Mouse (Mus musculus) forebrain, embryonic 13.5 days (tissue): ENCODE measurements around the gene Cenpi. TPM values are rescaled to one million over a fixed set of nuclear protein-coding genes. Genes with fewer than 3 reads are reported as not detected.

Experiments
- ATAC-seq: fragments of 200-750 bp; cut with Nextera tagmentation; 2 replicates; pipeline ENCODE4 v1.8.0; 2017
- H3K27ac ChIP-seq: fragments of 300-500 bp; sonication (generic); 2 replicates; pipeline ENCODE4 v1.5.1; 2015; ENCODE audit warnings: inconsistent platforms, mild to moderate bottlenecking, moderate library complexity
- H3K27me3 ChIP-seq: fragments of 300-500 bp; sonication (generic); 2 replicates; pipeline ENCODE4 v1.6.1; 2015; ENCODE audit warnings: mild to moderate bottlenecking, inconsistent platforms
- H3K36me3 ChIP-seq: fragments of 300-500 bp; sonication (generic); 2 replicates; pipeline ENCODE4 v1.6.1; 2015; ENCODE audit warnings: mild to moderate bottlenecking, inconsistent platforms; ENCODE audit not compliant: poor library complexity, severe bottlenecking
- H3K4me1 ChIP-seq: fragments of 300-500 bp; sonication (generic); 2 replicates; pipeline ENCODE4 v1.6.1; 2015; ENCODE audit warnings: inconsistent platforms
- H3K4me2 ChIP-seq: fragments of 300-500 bp; sonication (generic); 2 replicates; pipeline ENCODE4 v1.6.1; 2015; ENCODE audit warnings: inconsistent platforms, mild to moderate bottlenecking, moderate library complexity
- H3K4me3 ChIP-seq: fragments of 300-500 bp; sonication (generic); 2 replicates; pipeline ENCODE4 v1.5.1; 2015; ENCODE audit warnings: mild to moderate bottlenecking, inconsistent platforms
- H3K9ac ChIP-seq: fragments of 300-500 bp; sonication (generic); 2 replicates; pipeline ENCODE4 v1.6.1; 2015; ENCODE audit warnings: mild to moderate bottlenecking, inconsistent platforms
- H3K9me3 ChIP-seq: fragments of 300-500 bp; sonication (generic); replicated peaks from 2 replicates; pipeline ENCODE4 v1.6.1; 2016; ENCODE audit warnings: inconsistent platforms
- WGBS: fragments of 180-500 bp; shearing (Covaris S2); methylation state at CpG from one replicate; pipeline ENCODE4 v1.1.7; 2015; 5-methylcytosine and 5-hydroxymethylcytosine counted together
- polyA plus RNA-seq: library from polyadenylated mRNA; unstranded; fragments of >200 nt; fragmentation: Nextera tagmentation; extraction: Ambion mirVana; gene quantifications from 2 replicates; pipeline ENCODE4 v1.2.1, GENCODE M21; 2015

The Cenpi gene
- polyA plus RNA-seq, 1 experiment from 2014 or later, result 27.3 TPM

DNA sequence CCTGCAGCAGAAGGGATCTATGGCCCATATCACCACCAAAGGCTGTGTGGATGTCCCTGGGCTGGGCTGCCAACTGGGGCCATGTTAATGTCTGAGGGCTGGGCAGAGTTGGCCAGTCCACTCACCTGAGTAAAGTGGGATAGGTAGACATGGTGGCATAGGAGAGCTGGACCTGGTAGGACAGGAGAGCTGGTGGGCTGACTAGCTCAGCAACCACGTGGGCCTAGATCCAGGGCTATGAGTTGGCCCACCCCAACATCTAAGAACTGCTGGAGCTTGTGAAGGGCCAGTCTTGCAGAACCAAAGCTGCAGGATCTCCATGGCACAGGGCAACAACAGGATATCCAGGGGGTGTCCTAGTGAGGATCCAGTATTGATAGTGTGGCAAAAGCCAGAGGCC is 57.5 kb downstream of the Cenpi start:
- no peaks in the 10 kb centered on the region for H3K9me3 ChIP-seq
- no peaks in the 10 kb centered on the region for H3K36me3 ChIP-seq
- ATAC-seq, result no peak
- no peak overlapping the region for H3K27ac ChIP-seq
- H3K4me3 ChIP-seq, result no peak overlapping the region
- H3K27me3 ChIP-seq, result no peaks in the 10 kb centered on the region
- H3K4me2 ChIP-seq, result no peak overlapping the region
- H3K4me1 ChIP-seq, result no peaks in the 10 kb centered on the region
- WGBS, result 63% methylated on average over 1 of the region's 1 CpGs
- H3K9ac ChIP-seq, result no peak overlapping the region

DNA sequence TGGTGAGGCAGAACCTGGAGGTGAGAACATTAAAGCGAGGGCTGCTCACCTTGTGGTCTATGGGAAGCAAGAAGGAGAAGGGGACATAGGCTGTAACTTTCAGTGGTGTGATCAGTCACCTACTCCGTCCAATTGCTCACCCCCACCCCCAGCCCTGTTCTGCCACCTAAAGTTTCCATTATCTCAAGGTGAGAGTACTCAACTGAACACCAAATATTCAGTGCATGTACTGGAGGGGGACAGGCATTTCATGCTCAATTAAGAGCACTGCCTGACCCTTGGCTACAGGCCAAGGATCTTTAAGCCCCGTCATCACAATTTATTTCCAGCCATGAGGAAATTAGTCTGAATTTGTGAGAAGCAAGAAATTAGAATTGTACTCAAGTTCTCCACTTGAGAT is 58.7 kb downstream of the Cenpi start:
- no peak overlapping the region for H3K27ac ChIP-seq
- H3K4me1 ChIP-seq, result no peaks in the 10 kb centered on the region
- no peak for ATAC-seq

DNA sequence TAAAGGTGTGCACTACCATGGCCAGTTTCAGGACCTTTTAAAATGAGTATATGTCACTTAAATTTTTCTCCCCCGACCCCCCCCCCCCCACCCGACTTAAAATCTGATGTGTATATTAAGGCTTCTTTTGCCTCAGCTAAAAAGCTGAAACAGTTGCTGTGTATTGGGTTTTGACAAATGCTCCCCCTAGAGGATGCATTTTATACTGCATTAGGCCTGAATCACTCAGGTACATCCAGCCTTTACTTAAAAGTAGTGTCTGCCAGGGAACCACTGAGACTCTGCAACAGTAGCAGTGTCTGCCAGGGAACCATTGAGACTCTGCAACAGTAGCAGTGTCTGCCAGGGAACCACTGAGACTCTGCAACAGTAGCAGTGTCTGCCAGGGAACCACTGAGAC is 63.4 kb downstream of the Cenpi start:
- Histone ChIP-seq H3K4me1 (no peaks in the 10 kb centered on the region), H3K9ac (no peak overlapping the region), H3K27ac (no peak overlapping the region), H3K27me3 (no peaks in the 10 kb centered on the region), H3K4me3 (no peak overlapping the region), H3K4me2 (no peak overlapping the region), H3K36me3 (no peaks in the 10 kb centered on the region), H3K9me3 (no peaks in the 10 kb centered on the region)
- no peak for ATAC-seq
- 4% methylated on average over 2 of the region's 2 CpGs for WGBS

More for the DNA sequence above, 58.7 kb downstream of the Cenpi start:
- Histone ChIP-seq H3K36me3 (no peaks in the 10 kb centered on the region), H3K9me3 (no peaks in the 10 kb centered on the region), H3K27me3 (no peaks in the 10 kb centered on the region), H3K9ac (no peak overlapping the region), H3K4me2 (no peak overlapping the region), H3K4me3 (no peak overlapping the region)
- WGBS, result 83% methylated on average over 3 of the region's 3 CpGs

DNA sequence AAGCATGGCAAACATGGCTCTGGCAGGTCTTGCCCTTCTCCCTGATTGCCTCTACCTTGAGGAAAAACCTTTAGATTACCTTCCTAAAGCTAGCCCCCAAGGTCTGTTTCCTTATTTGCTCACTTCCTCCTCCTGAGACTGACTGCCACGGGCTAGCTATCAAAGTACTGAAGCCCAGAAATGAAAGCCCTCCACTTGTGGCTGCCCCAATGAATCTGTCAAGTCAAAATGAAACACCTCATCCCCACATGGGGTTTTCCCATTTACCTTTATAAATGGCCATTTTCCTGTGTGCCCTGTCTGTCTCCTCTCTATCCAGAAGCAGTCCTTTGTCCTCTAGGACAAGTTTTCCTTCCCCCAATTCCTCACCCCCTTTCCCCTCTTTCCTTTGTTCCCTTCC is 66.3 kb downstream of the Cenpi start:
- WGBS, result 55% methylated on average over 1 of the region's 1 CpGs
- no peak overlapping the region for H3K4me3 ChIP-seq
- no peaks in the 10 kb centered on the region for H3K9me3 ChIP-seq

DNA sequence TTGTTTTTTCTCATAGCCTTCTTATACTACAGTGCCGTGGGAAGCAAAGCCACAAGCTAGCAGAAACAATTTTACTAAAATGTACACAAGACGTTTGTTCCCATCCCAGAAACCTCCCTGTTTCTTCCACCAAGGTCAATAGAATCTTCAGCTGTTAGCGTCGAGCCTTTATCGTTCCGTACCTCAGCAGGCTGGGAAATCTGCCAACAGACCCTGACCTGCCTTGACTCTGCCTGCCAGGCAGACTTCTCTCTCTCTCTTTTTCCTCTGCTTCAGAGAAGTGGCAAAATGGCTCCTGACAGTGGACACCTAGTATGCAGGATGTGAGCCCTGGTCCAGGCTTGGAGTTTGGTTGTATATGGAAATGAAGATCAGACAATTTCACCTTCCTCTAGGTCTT is 77.0 kb downstream of the Cenpi start:
- Histone ChIP-seq H3K9me3 (no peaks in the 10 kb centered on the region), H3K9ac (no peak overlapping the region), H3K27ac (no peak overlapping the region), H3K4me3 (no peak overlapping the region), H3K4me2 (no peak overlapping the region), H3K27me3 (no peaks in the 10 kb centered on the region), H3K36me3 (no peaks in the 10 kb centered on the region), H3K4me1 (no peaks in the 10 kb centered on the region)
- no peak for ATAC-seq
- WGBS, result 81% methylated on average over 6 of the region's 6 CpGs

More for the DNA sequence above, 66.3 kb downstream of the Cenpi start:
- ATAC-seq, result no peak
- no peak overlapping the region for H3K27ac ChIP-seq
- no peaks in the 10 kb centered on the region for H3K36me3 ChIP-seq
- H3K27me3 ChIP-seq, result no peaks in the 10 kb centered on the region
- H3K4me2 ChIP-seq, result no peak overlapping the region
- no peak overlapping the region for H3K9ac ChIP-seq
- no peaks in the 10 kb centered on the region for H3K4me1 ChIP-seq

DNA sequence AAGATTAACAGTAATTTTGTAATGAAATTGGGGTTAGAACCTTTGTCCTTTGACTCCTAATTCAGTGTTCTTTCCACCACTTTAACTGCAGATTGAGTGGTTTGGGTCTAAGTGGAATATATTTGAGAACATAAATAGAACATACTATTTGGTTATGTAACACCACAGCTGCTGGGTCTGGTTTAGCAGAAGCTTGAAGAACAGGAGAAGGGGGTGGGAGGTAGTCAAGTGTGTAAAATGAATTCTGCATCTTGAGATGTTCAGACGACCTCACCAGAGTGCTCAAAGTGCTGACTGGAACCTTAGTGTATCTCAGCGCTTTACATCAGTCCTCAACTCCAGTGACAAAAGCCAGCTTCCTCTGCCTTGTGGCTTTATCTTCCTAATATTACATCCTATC is 91.1 kb downstream of the Cenpi start:
- no peak overlapping the region for H3K4me2 ChIP-seq
- H3K36me3 ChIP-seq, result no peaks in the 10 kb centered on the region
- H3K27ac ChIP-seq, result no peak overlapping the region
- H3K27me3 ChIP-seq, result no peaks in the 10 kb centered on the region
- H3K9me3 ChIP-seq, result no peaks in the 10 kb centered on the region
- 69% methylated on average over 2 of the region's 2 CpGs for WGBS
- no peak overlapping the region for H3K4me3 ChIP-seq
- no peak overlapping the region for H3K9ac ChIP-seq
- no peaks in the 10 kb centered on the region for H3K4me1 ChIP-seq
- no peak for ATAC-seq

DNA sequence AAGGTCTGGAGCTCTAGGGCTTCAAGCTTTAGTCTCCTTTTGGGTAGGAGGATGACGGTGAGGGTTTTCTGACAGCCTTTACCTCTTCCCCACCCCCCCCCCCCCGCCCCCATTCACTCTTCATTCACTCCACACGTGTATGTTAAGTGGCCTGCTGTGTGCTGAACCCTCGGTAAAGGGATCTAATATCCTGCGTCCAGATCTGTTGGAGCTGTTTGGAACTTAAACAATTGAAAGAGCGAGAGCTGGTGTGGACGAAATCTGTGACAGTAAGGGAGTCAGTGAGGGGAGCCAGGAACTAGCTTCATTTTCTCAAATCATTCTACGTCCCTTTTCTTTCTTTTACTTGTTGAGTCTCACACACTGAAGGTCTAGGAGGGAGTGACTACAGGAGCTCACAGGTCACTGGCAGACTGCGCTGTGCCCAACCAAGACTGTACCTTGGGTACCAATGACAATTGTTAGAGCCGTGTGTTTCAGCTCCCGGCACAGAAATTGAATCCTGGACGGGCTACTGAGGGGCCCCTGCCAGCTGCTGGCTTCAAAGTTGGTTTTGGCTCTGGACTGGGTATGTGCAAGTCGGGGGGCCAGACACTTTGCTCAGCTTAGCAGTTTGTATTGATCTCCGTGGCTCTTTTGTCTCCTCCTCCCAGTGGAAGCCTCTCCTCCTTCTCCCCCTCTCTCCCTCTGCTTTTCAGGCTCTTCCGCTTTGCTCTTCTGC is 96.1 kb downstream of the Cenpi start, which contains the start of gene Drp2:
Drp2 (plus strand) TSS at position 689 of the 721 bp plus-strand sequence.
- Histone ChIP-seq H3K9me3 (no peaks in the 10 kb centered on the region), H3K9ac (peak within 1 kb of the TSS; percentile 60), H3K36me3 (no peaks in the 10 kb centered on the region), H3K4me3 (peak within 1 kb of the TSS; percentile 40), H3K4me1 (no peaks in the 10 kb centered on the region), H3K27me3 (no peaks in the 10 kb centered on the region), H3K27ac (peak within 1 kb of the TSS; percentile 68), H3K4me2 (peak within 1 kb of the TSS; percentile 59)
- WGBS, result 27% methylated on average over 13 of the region's 15 CpGs
- peak; percentile 72 for ATAC-seq

DNA sequence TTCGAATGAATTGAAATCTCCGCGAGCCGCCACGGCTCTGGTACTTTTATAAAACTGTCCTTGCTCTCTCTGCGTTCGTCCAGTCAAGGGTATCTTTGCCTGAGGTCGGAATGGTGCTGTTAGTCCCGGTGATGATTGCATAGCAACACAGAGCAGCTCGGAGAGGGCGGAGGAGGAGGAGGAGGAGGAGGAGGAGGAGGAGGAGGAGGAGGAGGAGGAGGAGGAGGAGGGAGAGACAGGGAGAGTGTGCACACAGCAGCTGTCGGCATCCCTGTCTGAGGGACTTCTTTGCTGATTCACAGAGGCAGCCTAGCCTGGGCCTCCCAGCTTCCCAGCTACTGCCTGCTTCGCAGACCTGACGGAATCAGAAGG is 96.7 kb downstream of the Cenpi start:
- H3K4me1 ChIP-seq, result no peaks in the 10 kb centered on the region
- H3K27ac ChIP-seq, result peak overlapping the region; percentile 68
- ATAC-seq, result peak; percentile 86
- H3K9me3 ChIP-seq, result no peaks in the 10 kb centered on the region
- no peaks in the 10 kb centered on the region for H3K27me3 ChIP-seq
- H3K4me2 ChIP-seq, result peak overlapping the region; percentile 59
- H3K36me3 ChIP-seq, result no peaks in the 10 kb centered on the region
- peak overlapping the region; percentile 40 for H3K4me3 ChIP-seq
- 17% methylated on average over 12 of the region's 14 CpGs for WGBS
- H3K9ac ChIP-seq, result peak overlapping the region; percentile 60

DNA sequence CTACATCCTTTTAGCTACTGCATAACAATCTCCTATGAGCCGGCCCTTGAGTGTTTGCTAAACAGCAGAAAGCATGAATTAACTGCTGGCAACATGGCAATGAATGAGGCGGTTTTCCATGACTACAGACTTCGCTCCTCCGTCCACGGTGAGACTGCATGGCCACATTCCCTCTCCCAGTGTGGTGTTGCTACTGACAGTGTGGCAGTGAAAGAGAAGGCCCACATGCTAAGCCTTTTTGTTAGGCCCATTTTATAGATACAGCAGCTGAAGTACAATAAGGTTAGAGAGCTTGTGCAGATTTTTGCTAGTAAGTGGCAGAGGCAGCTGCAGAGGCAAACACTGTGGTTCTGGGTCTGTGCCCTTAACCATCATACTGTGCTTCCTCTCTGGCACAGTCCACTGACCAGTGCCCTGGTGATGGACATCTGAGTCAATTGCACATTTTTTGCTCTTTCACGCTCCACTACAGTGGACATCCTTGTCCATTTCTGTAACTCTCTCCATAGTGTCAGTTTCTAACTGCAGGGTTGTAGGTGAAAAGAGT is 101.5 kb downstream of the Cenpi start:
- no peaks in the 10 kb centered on the region for H3K36me3 ChIP-seq
- 78% methylated on average over 6 of the region's 6 CpGs for WGBS
- no peak overlapping the region for H3K4me2 ChIP-seq
- no peak for ATAC-seq
- no peak overlapping the region for H3K9ac ChIP-seq
- no peaks in the 10 kb centered on the region for H3K4me1 ChIP-seq
- no peak overlapping the region for H3K27ac ChIP-seq
- no peaks in the 10 kb centered on the region for H3K9me3 ChIP-seq
- no peak overlapping the region for H3K4me3 ChIP-seq
- no peaks in the 10 kb centered on the region for H3K27me3 ChIP-seq

DNA sequence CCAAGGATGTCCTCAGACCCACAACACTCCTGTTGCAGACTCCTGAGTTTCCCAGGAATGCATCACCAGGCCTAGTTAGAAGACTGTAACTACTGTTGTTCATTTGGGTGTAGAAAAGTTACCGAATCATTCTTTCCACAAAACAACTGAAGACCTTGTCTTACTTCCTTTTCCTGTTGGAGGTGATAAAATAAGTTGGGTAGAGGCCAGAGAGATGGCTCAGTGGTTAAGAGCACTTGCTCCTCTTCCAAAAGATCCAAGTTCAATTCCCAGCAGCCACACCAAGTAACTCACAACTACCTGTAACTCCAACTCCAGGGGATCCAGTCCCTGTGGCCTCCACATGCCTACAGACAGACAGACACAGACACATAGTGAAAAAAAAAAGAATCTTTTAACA is 104.2 kb downstream of the Cenpi start:
- Histone ChIP-seq H3K9ac (no peak overlapping the region), H3K27ac (no peak overlapping the region), H3K27me3 (no peaks in the 10 kb centered on the region), H3K4me1 (no peaks in the 10 kb centered on the region), H3K4me2 (no peak overlapping the region), H3K9me3 (peaks cover 2% of the 10 kb centered on the region; the same call in 1 of the 2 replicates), H3K36me3 (no peaks in the 10 kb centered on the region), H3K4me3 (no peak overlapping the region)
- ATAC-seq, result no peak
- WGBS, result 79% methylated on average over 1 of the region's 1 CpGs
